Mouse (Mus musculus) small intestine, adult 2 months (tissue): ENCODE measurements at regions not wholly inside any gene's neighbourhood (a gene's known extent, or its start where the extent isn't known, plus 50 kb on each side); places are given as distances from the start of the nearest gene placed in this dataset.

Experiments
- H3K27ac ChIP-seq: fragments of 200-500 bp; 2 replicates; pipeline ENCODE4 v1.5.1; 2012; ENCODE audit warnings: low read depth, low read length, control low read depth, inconsistent platforms; ENCODE audit not compliant: insufficient read depth
- H3K27me3 ChIP-seq: fragments of 200-500 bp; 2 replicates; pipeline ENCODE4 v1.6.1; 2012; ENCODE audit warnings: mild to moderate bottlenecking, moderate library complexity, low read length, inconsistent platforms; ENCODE audit not compliant: control insufficient read depth, insufficient read depth
- H3K36me3 ChIP-seq: fragments of 200-500 bp; 2 replicates; pipeline ENCODE4 v1.6.1; 2012; ENCODE audit warnings: mild to moderate bottlenecking, low read length, control low read depth, inconsistent platforms; ENCODE audit not compliant: control insufficient read depth, insufficient read depth
- H3K4me1 ChIP-seq: fragments of 200-500 bp; 2 replicates; pipeline ENCODE4 v1.6.1; 2012; ENCODE audit warnings: low read length, inconsistent platforms, mixed read lengths; ENCODE audit not compliant: control insufficient read depth, insufficient read depth, insufficient read length
- H3K4me3 ChIP-seq: fragments of 200-500 bp; 2 replicates; pipeline ENCODE4 v1.5.1; 2012; ENCODE audit warnings: low read depth, mild to moderate bottlenecking, control low read depth, inconsistent platforms, low read length, moderate library complexity
- CTCF ChIP-seq: fragments of 200-500 bp; IDR thresholded peaks from 2 replicates; pipeline ENCODE4 v1.5.1; 2012; ENCODE audit warnings: low read depth, mild to moderate bottlenecking, control low read depth, inconsistent platforms, low read length, moderate library complexity, mixed read lengths; ENCODE audit not compliant: insufficient replicate concordance, insufficient read length; ENCODE audit errors: extremely low read depth
- POLR2A ChIP-seq: fragments of 200-500 bp; IDR thresholded peaks from 2 replicates; pipeline ENCODE4 v1.6.1; 2012; ENCODE audit warnings: low read depth, mild to moderate bottlenecking, control low read depth, inconsistent platforms, low read length, moderate library complexity
- WGBS: fragments of 180-500 bp; shearing (Covaris S2); methylation state at CpG from one replicate; pipeline ENCODE4 v1.1.7; 2018; 5-methylcytosine and 5-hydroxymethylcytosine counted together

DNA sequence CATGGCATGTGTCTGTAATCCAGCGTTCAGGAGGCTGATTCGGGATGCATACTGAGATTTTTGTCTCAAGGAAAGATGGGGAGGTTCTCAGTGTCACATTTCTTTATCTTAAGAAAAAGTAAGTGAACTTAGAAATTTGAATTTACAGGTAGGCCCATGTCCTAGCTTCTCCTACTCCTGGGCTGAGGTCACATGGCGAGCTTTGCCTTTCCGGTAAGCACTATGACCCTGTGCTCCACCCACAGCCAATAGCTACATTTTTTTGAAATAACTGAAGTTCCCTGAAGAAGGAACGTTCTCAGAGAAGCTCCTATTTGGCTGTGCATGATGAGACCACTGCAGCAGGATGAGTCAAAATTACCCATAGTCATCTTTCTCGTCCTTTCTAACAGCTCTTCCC lies 83.0 kb upstream of the Marcks start:
- Histone ChIP-seq H3K27ac (no peak overlapping the region), H3K4me3 (no peak overlapping the region), H3K36me3 (no peaks in the 10 kb centered on the region), H3K27me3 (no peaks in the 10 kb centered on the region), H3K4me1 (peaks cover 8% of the 10 kb centered on the region; the same call in 1 of the 2 replicates)
- 78% methylated on average over 6 of the region's 6 CpGs for WGBS
- TF ChIP-seq POLR2A (no peak), CTCF (no peak)

DNA sequence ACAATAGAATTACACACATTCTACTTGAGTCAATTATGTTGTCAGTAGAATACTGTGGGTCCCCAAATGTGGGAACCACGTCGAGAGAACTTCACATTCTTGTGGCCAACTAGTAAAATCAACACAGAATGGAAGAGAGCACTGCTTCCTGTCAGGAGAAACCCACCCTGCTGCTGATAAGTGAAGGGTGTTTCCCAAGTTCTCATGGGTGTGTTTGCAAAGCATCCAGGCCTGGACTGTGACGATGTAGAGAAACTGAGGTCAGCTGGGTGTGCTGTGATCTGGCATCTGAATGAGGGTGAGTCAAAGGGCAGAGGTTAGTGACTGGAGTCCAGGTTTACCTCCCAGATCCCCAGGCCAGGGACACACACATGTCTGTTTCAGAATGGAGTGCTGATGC lies 81.7 kb upstream of the Marcks start:
- TF ChIP-seq POLR2A (no peak), CTCF (no peak)
- Histone ChIP-seq H3K27ac (no peak overlapping the region), H3K27me3 (no peaks in the 10 kb centered on the region), H3K4me3 (no peak overlapping the region), H3K4me1 (peaks cover 8% of the 10 kb centered on the region; the same call in 1 of the 2 replicates), H3K36me3 (no peaks in the 10 kb centered on the region)
- 51% methylated on average over 3 of the region's 3 CpGs for WGBS

DNA sequence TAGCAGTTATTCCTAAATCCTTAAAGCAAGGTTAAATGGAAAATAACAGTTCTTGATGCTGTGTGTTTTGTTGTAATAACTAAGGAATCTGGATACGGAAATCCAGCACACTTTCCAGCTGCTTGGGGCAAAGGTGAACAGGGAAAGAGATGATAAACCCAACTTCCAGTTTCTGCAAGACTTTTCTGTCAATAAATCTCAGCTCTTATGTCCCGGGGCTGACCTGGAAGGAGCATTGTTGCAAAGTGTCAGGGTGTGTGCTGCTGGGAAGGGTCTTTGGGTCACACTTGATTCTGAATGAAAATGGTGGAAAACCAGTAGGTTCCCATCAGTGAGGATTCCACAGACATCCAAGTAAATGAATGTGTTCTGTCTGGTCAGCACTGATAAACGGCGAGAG lies 81.2 kb upstream of the Marcks start:
- 50% methylated on average over 4 of the region's 4 CpGs for WGBS
- no peaks in the 10 kb centered on the region for H3K27me3 ChIP-seq
- TF ChIP-seq POLR2A (no peak), CTCF (no peak)

DNA sequence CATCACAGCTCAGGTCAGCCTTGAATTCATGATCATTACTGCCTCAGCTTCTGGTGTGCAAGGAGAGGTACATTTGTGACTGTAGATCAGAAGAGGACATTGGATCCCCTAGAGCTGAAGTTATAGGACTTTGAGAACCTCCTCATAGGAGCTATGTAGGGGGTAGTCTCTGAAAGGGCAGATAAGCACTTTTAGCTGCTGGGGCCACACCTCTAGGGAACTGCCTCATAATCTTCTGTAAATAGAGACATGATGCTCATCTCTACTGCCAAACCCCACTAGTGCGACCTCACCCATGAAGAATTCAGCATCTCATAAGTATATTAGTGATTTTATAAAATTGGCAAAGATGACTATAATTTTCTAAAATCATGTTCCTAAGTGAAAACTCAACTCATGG lies 80.7 kb upstream of the Marcks start:
- Histone ChIP-seq H3K4me3 (no peak overlapping the region), H3K4me1 (peaks cover 10% of the 10 kb centered on the region; the same call in 1 of the 2 replicates), H3K27me3 (no peaks in the 10 kb centered on the region), H3K36me3 (no peaks in the 10 kb centered on the region), H3K27ac (no peak overlapping the region)
- WGBS = 86% methylated on average over 1 of the region's 1 CpGs
- TF ChIP-seq CTCF (no peak), POLR2A (no peak)

More for the DNA sequence above, 81.2 kb upstream of the Marcks start:
- H3K36me3 ChIP-seq = no peaks in the 10 kb centered on the region
- H3K4me1 ChIP-seq = peaks cover 8% of the 10 kb centered on the region; the same call in 1 of the 2 replicates
- H3K27ac ChIP-seq = no peak overlapping the region
- H3K4me3 ChIP-seq = no peak overlapping the region

DNA sequence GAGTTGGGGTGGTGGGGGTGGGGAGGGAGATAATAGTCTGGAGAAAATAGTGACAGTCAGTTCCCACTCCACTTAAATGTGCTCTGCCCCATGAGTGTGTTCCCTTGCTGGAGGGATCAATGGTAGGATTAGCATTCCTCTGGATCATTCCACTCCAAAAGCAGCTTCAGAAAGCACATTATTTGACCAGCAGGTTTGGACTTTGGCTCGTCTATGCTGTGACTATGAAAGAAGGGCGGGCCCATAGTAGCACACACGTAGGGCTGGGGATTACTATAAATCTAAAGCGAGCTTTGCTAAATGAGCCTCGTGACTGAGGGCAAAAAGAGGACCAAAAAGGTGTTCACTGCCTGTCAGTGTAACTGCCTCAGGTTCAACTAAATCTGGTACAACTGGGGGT lies 75.9 kb upstream of the Marcks start:
- TF ChIP-seq POLR2A = no peak
- no peak for TF ChIP-seq CTCF
- no peak overlapping the region for H3K27ac ChIP-seq
- WGBS = 25% methylated on average over 5 of the region's 5 CpGs
- peaks cover 2% of the 10 kb centered on the region; the same call in 1 of the 2 replicates for H3K4me1 ChIP-seq
- H3K4me3 ChIP-seq = no peak overlapping the region
- H3K36me3 ChIP-seq = no peaks in the 10 kb centered on the region
- no peaks in the 10 kb centered on the region for H3K27me3 ChIP-seq

DNA sequence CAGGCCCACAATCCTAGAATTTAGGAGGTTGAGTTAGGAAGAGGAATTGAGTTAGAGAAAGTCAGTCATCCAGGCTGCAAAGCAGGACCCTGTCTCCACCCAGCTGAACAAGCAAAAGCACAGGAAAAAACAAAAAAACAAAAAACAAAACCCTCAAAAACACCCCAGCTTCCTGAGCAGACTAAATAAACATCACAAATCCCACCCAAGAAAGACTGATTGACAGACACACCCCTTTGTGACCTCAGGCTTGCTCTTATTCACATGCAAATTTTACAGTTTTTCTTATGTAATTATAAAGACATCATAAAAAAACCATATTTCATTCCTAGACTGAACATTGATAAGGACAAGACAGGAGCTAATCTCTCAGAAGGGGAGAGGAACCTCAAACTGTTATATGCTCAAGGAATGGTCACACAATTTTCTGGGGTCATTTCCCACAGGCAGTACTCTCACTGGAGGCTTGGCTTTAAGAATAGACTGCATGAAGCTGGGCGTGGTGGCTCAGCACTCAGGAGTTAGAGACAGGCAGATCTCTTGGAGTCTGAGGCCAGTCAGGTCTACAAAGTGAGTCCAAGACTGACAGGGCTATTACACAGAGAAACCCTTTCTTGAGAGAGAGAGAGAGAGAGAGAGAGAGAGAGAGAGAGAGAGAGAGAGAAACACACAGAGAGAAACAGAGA lies 73.8 kb upstream of the Marcks start:
- no peak overlapping the region for H3K4me3 ChIP-seq
- H3K4me1 ChIP-seq = peaks cover 2% of the 10 kb centered on the region; the same call in 1 of the 2 replicates
- no peaks in the 10 kb centered on the region for H3K27me3 ChIP-seq
- H3K36me3 ChIP-seq = no peaks in the 10 kb centered on the region
- 63% methylated on average over 1 of the region's 1 CpGs for WGBS
- no peak overlapping the region for H3K27ac ChIP-seq
- no peak for TF ChIP-seq CTCF
- no peak for TF ChIP-seq POLR2A

DNA sequence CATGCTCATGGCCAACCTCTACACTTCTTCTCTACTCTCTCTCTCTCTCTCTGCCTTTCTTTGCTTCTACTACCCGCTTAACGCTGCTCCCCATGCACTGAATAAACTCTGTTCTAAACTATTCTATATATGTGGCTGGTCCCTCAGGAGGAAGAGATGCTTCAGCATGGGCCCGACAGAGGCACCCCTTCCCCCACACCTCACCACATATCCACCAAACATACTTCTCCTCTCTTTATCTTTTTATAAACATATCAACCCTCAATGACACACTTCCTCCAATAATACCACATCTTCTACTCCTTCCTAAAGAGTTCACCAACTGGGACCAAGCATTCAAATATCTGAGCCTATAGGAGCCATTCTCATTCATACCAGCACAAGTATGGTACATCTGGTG lies 72.6 kb upstream of the Marcks start:
- Histone ChIP-seq H3K4me1 (peaks cover 2% of the 10 kb centered on the region; the same call in 1 of the 2 replicates), H3K36me3 (no peaks in the 10 kb centered on the region), H3K27ac (no peak overlapping the region), H3K4me3 (no peak overlapping the region), H3K27me3 (no peaks in the 10 kb centered on the region)
- TF ChIP-seq POLR2A (no peak), CTCF (no peak)
- WGBS = 81% methylated on average over 3 of the region's 3 CpGs
